Mouse (Mus musculus): ENCODE measurements around the gene Pacs1.

Gene Pacs1

DNA sequence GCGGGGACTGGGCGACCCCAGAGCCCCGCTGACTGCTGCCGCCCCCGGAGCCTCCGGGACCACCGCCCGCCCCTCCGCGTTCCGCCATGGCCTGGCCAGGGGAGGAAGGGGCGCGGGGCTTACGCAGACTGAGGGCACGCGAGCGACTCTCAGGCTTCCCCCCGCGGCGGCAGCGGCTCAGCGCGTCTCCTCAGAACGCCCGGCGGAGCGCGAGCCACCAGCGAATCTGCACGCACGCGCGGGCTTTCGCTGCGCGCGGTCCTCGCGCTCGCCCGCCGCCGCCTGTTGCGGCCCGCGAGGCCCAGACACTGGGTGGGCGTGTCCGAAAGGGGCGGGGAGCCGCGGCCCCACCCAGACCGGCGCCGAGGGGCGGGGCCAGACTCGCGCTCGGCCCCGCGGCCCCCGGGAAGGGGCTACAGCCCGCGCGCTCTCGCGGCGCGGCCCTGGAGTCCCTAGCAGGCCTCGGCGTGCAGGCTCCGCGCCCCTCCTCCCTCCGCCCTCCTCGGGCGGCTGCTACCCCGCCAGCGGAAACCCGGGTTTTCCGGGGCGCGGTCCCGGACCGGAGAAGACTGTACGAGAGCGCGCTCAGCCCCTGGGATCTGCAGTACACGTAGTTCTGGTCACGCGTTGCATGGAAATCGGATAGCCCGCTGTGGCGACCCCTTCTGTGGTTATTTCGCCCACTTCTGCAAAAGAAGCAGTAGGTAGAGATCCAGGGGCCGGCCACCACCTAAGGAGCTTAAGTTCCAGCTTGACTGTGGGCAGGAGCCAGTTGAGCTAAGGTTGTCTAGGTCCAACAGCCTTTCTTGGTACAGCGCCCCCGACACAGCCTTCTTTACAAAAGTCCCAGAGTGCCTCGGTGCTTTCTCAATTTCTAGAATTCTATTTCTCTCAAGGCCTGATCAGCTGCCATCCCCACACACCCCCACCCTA is at the start of gene Pacs1:
Gene Pacs1, minus strand, starts transcription at position 319 of the 933 bp plus-strand sequence.
- DNase-seq (ENCODE audit: low spot score) = peak; percentile 81

DNA sequence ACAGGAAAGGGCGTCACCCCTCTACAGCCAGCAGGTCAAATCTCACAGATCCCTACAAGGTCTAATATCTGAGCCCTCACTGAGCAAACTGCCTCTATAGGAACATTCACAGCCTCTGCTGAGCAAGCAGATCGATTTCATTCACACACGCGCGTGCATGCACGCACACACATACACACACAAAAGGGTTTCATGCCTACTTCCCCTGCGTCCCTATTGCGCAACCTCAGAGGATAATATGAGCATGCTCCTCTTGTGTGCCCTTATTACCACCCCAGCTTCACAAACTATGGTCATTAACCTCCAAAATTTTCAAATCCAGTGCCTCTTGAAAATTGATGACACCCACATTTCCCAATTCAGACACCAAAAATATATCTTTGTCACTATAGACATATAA is 40.3 kb upstream of the Pacs1 start:
- DNase-seq (ENCODE audit: low spot score) = no peak

- DNase-seq (ENCODE audit: low spot score) = no peak
These were observed 36.1 kb upstream of the Pacs1 start for GRCm38 (mm10) chr19:5309025-5309424.

GRCm38 (mm10) chr19:5306968-5307734 is 34.2 kb upstream of the Pacs1 start:
- DNase-seq (ENCODE audit: low spot score) = no peak

DNA sequence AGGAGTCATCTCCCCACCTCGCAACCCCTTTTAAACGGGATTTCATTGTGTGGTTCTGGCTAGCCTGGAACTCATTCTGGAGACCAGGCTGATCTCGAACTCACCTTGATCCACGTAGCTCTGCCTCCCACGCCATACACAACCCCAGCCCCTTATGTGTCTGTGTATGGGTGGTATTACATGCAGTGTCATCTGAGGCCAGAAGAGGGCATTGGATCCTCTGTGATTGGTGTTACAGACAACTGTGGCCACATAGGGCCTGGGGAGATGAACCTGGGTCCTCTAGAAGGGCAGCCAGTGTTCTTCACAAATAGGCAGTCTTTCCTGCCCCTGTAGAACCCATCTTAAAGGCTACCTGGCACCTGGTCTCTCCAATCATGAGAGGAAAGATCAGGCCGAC is 33.4 kb upstream of the Pacs1 start:
- no peak for DNase-seq (ENCODE audit: low spot score)

DNA sequence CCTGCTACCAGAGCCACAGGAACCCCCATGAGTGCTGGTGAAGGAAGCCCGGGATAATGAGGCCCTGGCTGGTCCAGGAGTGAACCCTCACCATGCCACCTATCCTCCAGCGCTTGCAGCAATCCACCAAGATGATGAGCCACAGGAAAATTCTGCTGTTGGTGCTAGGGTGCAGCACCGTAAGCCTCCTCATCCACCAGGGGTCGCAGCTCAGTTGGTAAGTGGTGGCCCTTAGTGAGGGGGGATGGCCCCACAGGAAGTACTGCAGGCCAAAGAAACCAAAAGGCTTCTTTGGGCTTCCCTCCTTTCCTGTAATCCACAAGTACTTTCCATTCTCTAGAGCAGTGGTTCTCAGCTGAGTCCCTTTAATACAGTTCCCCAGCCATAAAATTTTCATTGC is 29.5 kb upstream of the Pacs1 start:
- DNase-seq (ENCODE audit: low spot score) = peak; percentile 51

GRCm38 (mm10) chr19:5300588-5300987 is 27.7 kb upstream of the Pacs1 start:
- DNase-seq (ENCODE audit: low spot score) = no peak

GRCm38 (mm10) chr19:5297903-5298800 is 25.2 kb upstream of the Pacs1 start, which contains the start of gene Gal3st3:
Gal3st3 (plus strand) TSS chr19:5298331.
- no peak for DNase-seq (ENCODE audit: low spot score)

DNA sequence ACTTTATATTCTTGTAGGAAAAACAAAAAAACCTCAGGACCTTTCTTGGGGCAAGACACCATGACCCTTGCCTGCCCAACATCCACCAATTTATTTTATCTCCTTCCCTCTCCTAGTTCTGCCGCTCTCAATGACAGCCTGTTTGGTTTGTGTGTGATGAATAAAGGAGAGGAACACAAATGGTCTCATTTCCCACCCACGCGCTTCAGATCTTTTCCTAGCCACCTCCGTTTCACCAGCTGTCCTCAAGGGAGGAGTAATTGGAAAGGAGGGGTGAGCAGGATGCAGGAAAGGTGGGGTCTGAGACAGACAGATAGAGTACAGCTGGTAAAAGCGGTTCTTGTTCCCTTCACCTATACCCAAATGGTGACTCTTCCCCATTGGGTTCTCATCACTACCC is 23.7 kb upstream of the Pacs1 start:
- no peak for DNase-seq (ENCODE audit: low spot score)

GRCm38 (mm10) chr19:5295736-5296075 is 22.8 kb upstream of the Pacs1 start:
- no peak for DNase-seq (ENCODE audit: low spot score)

DNA sequence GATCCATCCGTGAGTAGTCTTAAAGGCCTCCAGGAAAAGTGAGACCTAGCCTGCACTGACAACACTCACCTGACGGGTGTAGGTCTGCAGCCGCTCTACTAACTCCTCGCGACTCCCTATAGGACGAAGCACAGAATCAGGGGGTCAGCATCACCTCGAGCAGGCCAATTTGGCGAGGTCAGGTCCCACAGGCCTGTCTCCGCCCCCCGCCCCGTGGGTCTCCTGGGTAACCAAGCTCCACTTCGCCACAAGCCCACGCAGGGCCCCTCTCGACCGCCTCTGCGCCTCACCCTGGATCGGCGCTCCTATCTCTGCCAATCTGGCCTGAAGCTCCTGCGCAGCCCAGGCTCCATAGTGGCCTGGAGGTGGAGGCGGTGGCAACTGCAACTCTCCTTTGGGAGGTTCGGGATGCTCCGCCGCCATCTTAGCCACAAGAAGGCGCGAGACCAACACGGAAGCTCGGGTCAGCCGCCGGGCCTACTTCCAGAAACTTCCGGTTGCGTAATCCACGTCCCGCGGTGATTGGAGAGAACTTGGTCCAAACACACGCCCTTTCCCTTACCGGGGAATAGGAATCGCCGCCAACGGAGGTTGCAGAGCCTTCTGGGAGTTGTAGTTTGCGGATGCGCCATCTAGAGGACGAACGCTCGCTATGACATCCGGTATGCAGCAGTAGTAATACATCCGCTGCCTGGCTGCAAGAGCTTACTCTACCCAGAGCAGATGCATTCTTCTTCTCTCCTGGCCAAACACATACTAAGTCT is 22.2 kb upstream of the Pacs1 start, which contains the start of gene Sf3b2:
Gene Sf3b2, minus strand, starts transcription at position 484 of the 764 bp plus-strand sequence.
- DNase-seq (ENCODE audit: low spot score) = peak; percentile 100

GRCm38 (mm10) chr19:5278381-5278780 is 5.5 kb upstream of the Pacs1 start:
- DNase-seq (ENCODE audit: low spot score) = peak; percentile 56

DNA sequence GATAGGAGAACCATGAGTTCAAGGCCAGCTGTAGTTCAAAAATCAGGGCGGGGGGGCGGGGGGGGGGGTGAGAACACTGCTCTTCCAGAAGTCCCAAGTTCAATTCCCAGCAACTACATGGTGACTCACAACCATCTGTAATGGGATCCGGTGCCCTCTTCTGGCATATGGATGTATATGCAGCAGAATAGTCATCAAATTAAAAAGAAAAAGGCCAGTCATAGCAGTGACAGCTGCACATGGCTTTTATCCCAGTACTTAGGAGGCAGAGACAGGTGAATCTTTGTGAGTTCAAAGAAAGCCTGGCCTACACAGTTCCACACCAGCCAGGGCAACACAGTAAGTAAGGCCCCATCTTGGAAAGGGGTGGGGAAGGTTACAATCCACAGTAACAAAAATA is 4.2 kb upstream of the Pacs1 start:
- DNase-seq (ENCODE audit: low spot score) = no peak

GRCm38 (mm10) chr19:5276531-5276930 is 3.6 kb upstream of the Pacs1 start:
- DNase-seq (ENCODE audit: low spot score) = no peak

GRCm38 (mm10) chr19:5275736-5276135 is 2.8 kb upstream of the Pacs1 start:
- DNase-seq (ENCODE audit: low spot score) = no peak

GRCm38 (mm10) chr19:5274641-5275040 is 1.7 kb upstream of the Pacs1 start:
- no peak for DNase-seq (ENCODE audit: low spot score)

GRCm38 (mm10) chr19:5273916-5274315 is 997 bp upstream of the Pacs1 start:
- no peak for DNase-seq (ENCODE audit: low spot score)

- no peak for DNase-seq (ENCODE audit: low spot score)
These were observed 558 bp downstream of the Pacs1 start for GRCm38 (mm10) chr19:5272326-5272795.

DNA sequence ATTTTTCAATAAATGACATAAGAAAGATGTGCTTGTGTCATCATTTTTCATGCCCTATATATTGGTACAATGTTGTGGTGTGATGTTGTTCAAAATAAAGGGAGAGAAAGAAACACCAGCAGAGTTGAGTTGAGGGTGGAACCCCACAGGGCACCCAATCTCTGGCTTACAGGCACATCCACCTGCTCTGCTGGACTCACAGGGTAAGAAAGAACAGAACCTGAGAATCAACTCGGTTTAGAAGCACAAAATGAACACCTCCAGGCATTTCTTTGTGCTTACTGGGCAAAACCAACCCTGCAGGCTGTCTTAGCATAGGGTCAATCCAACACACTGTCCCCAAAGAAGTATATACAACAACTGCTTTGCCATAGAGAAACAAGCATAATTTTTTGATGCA is 1.5 kb downstream of the Pacs1 start:
- no peak for DNase-seq (ENCODE audit: low spot score)

- DNase-seq (ENCODE audit: low spot score) = no peak
These were observed 3.5 kb downstream of the Pacs1 start for GRCm38 (mm10) chr19:5269392-5269791.

DNA sequence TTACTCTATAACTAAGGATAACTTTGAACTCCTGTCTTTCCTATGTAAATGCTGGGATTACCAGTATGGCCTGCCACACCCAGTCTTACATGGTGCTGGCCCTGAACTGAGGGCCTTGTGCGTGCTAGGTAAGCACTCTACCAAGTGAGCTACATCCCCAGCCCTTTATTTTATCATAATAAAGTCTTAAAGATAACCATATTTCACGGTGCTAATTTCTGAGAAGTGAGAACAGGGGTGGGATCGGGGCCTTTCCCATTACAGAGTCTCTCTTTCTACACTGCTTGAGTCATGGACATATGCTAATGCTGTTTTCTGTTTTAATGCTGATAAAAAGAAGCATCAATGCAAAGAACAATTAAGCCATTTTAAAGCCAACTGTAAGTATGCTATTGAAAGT is 4.0 kb downstream of the Pacs1 start:
- DNase-seq (ENCODE audit: low spot score) = no peak
